Mouse (Mus musculus) Patski (cell line): Measurements from ENCODE around the gene Irs1. TPM values are rescaled to one million over a fixed set of nuclear protein-coding genes. Genes with fewer than 3 reads are reported as not detected.

Source experiments
- ATAC-seq: fragments of 100-300 bp; one replicate; pipeline ENCODE4 v1.8.0; 2021
- CTCF ChIA-PET: fragments of 350-600 bp; sonication (Branson Sonifier 250); formaldehyde crosslinking; loops from one replicate; lab custom pipeline; 2022; ENCODE audit warnings: inconsistent platforms; lab: Charles Lee
- POLR2A ChIA-PET: fragments of 350-600 bp; sonication (Branson Sonifier 250); formaldehyde crosslinking; loops from one replicate; lab custom pipeline; 2022; ENCODE audit warnings: antibody characterized with exemption, inconsistent platforms; lab: Charles Lee
- DNase-seq: peaks from one replicate; pipeline ENCODE4 v3.0.0-alpha.2; 2011; ENCODE audit warnings: low read depth, low spot score
- H3K27me3 ChIP-seq: fragments of 371-371 bp; one replicate; pipeline ENCODE4 v1.5.1; 2021
- CTCF ChIP-seq: fragments of 100-300 bp; IDR thresholded peaks from one replicate; pipeline ENCODE4 v1.5.1; 2021
- in situ Hi-C: fragments of 300-500 bp; cut with MboI; formaldehyde crosslinking; loops from 3 replicates; pipeline ENCODE4 v1.11.1; 2018; ENCODE audit warnings: low pct_unique_long_range_greater_than_20kb, mixed read lengths
- polyA plus RNA-seq: library from polyadenylated mRNA; unstranded; gene quantifications from one replicate; pipeline ENCODE4 v1.2.3, GENCODE M21; 2021

The Irs1 gene
- polyA plus RNA-seq, 1 experiment from 2014 or later = 12.8 TPM

DNA sequence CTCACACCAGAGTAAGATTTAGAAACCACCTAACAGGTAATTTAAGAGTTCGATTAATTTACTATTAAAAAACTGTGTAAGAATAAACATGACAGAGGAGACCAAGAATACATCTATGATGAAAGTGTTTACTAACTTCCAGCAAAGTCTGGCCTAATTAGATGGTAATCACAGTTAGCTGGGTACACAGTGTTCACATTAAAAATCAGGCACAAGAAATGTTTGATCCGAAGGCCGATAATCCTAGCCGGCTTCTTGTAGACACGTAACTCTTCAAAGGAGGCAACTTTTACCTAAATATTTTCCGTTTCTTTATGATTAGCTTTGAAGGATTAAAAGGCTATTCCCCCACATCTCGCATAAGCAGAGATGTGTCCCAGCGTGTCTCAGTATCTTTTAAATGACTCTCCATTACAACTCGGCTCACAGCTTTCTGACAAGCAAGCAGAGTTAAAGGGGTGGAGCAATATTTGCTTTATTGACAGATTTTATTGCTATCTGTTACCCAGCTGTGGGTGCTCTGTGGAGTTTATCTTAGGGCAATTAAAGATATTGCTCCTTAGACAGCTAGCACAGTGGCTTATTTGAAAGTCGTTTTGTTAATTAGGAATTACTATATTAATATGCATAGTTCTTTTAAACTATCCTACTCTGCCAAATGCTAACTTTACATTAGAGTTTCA is 102.5 kb downstream of the Irs1 start:
- TF ChIP-seq CTCF = no peak
- ChIA-PET POLR2A (no interaction called here), CTCF (no interaction called here)
- DNase-seq (no peak), ATAC-seq (no peak)
- no peaks in the 10 kb centered on the region for H3K27me3 ChIP-seq
- in situ Hi-C loops = no loop called here

DNA sequence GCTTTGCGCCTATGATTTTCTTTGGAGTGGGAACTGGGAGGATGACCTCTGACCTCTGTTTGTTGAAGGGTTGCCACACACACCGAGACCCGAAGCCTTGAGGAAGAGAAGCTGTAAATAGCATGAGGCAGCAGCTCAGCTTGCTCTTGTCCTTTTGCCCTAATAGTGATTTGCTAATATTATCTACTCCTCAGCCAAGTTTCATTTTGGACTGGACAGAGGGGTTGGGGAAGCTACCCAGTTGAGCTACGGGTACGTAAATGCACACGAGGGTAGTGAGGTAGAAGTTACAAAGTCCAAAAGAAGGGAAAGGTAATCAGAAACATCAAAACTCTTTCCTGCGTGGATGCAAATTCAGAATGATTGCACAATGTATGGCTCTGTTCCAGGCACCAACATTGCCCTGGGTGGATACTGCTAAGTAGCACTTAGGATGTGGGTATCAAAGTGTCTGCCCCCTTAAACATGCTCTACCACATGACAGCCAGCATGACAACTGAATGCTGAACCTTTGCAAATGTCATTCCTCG is 107.2 kb downstream of the Irs1 start:
- no peak for DNase-seq
- ATAC-seq = no peak
- no peaks in the 10 kb centered on the region for H3K27me3 ChIP-seq
- ChIA-PET POLR2A (no interaction called here), CTCF (interaction anchor here (1.2 to 1.3 kb wide), 2 partner anchors 27 to 68 kb away, joined by 3 read pairs; no protein-coding TSS in a partner anchor)
- no peak for TF ChIP-seq CTCF
- in situ Hi-C loops = no loop called here

Other genes starting within 250 kb of the Irs1 start
- 12.1 TPM for gene Gm9747, start 58.3 kb downstream of the Irs1 start, polyA plus RNA-seq
- gene Rhbdd1, start 25.0 kb upstream of the Irs1 start, polyA plus RNA-seq = 36.5 TPM